Mouse (Mus musculus) thymus, adult 2 months (tissue): ENCODE data around the gene Olfr1493-ps1. TPM values are rescaled to one million over a fixed set of nuclear protein-coding genes. Genes with fewer than 3 reads are reported as not detected.

Experiments
- DNase-seq: peaks from one replicate; pipeline ENCODE4 v3.0.0; 2021
- H3K27ac ChIP-seq: fragments of 200-500 bp; 2 replicates; pipeline ENCODE4 v1.5.1; 2012; ENCODE audit warnings: low read length, control low read depth; ENCODE audit not compliant: control insufficient read depth, insufficient read depth
- H3K27me3 ChIP-seq: fragments of 200-500 bp; 2 replicates; pipeline ENCODE4 v1.6.1; 2012; ENCODE audit warnings: mild to moderate bottlenecking, low read length, moderate library complexity, mixed read lengths; ENCODE audit not compliant: control insufficient read depth, insufficient read depth
- H3K36me3 ChIP-seq: fragments of 200-500 bp; 2 replicates; pipeline ENCODE4 v1.6.1; 2012; ENCODE audit warnings: mild to moderate bottlenecking, low read length, moderate library complexity; ENCODE audit not compliant: control insufficient read depth, insufficient read depth
- H3K4me1 ChIP-seq: fragments of 200-500 bp; replicated peaks from 2 replicates; pipeline ENCODE4 v1.6.1; 2012; ENCODE audit warnings: low read length; ENCODE audit not compliant: control insufficient read depth, insufficient read depth
- H3K4me3 ChIP-seq: fragments of 200-500 bp; 2 replicates; pipeline ENCODE4 v1.5.1; 2012; ENCODE audit warnings: mild to moderate bottlenecking, low read length, control low read depth, moderate library complexity; ENCODE audit not compliant: control insufficient read depth, insufficient read depth
- CTCF ChIP-seq: fragments of 200-500 bp; IDR thresholded peaks from 2 replicates; pipeline ENCODE4 v1.5.1; 2012; ENCODE audit warnings: mild to moderate bottlenecking, control low read depth, low read length, moderate library complexity, borderline replicate concordance; ENCODE audit not compliant: control insufficient read depth, poor library complexity, insufficient read depth; ENCODE audit errors: extremely low read depth
- POLR2A ChIP-seq: fragments of 200-500 bp; IDR thresholded peaks from 2 replicates; pipeline ENCODE4 v1.6.1; 2012; ENCODE audit warnings: mild to moderate bottlenecking, low read length, control low read depth, moderate library complexity; ENCODE audit not compliant: control insufficient read depth, poor library complexity, insufficient read depth; ENCODE audit errors: extremely low read depth
- WGBS: fragments of 180-500 bp; shearing (Covaris S2); methylation state at CpG from one replicate; pipeline ENCODE4 v1.1.7; 2018; 5-methylcytosine and 5-hydroxymethylcytosine counted together
- polyA plus RNA-seq: library from polyadenylated mRNA; depleted of rRNA; stranded (reverse); fragments of >200 nt; gene quantifications from 2 replicates; pipeline ENCODE4 v1.2.3, GENCODE M21; 2012; rRNA removed

Olfr1493-ps1 gene
- polyA plus RNA-seq, 1 experiment = not detected

GRCm38 (mm10) chr19:13777578-13777977 is 54.5 kb downstream of the Olfr1493-ps1 start, which contains the start of gene Olfr1496:
TSS of gene Olfr1496 (plus strand) at chr19:13777878.
- Histone ChIP-seq H3K4me1 (no peaks in the 10 kb centered on the region), H3K27ac (no peak within 1 kb of the TSS), H3K27me3 (no peaks in the 10 kb centered on the region), H3K36me3 (no peaks in the 10 kb centered on the region), H3K4me3 (no peak within 1 kb of the TSS)
- no peak for DNase-seq
- 96% methylated on average over 1 of the region's 1 CpGs for WGBS
- TF ChIP-seq POLR2A (no peak), CTCF (no peak)

Other genes with a start within 250 kb of the Olfr1493-ps1 start
- gene Olfr1475, start 243.1 kb upstream of the Olfr1493-ps1 start, polyA plus RNA-seq = not detected in 2 replicates
- gene Olfr1477, start 222.7 kb upstream of the Olfr1493-ps1 start, polyA plus RNA-seq = not detected in 2 replicates
- gene Olfr1480, start 195.4 kb upstream of the Olfr1493-ps1 start, polyA plus RNA-seq = not detected in 2 replicates
- not detected in 2 replicates for gene Olfr1484, start 139.8 kb upstream of the Olfr1493-ps1 start, polyA plus RNA-seq
- not detected in 2 replicates for gene Olfr1487, start 105.9 kb upstream of the Olfr1493-ps1 start, polyA plus RNA-seq
- gene Olfr1489, start 91.7 kb upstream of the Olfr1493-ps1 start, polyA plus RNA-seq = not detected in 2 replicates
- not detected in 2 replicates for gene Olfr1490, start 72.2 kb upstream of the Olfr1493-ps1 start, polyA plus RNA-seq
- gene Olfr1491, start 26.0 kb upstream of the Olfr1493-ps1 start, polyA plus RNA-seq = not detected in 2 replicates
- gene Olfr1494, start 16.4 kb downstream of the Olfr1493-ps1 start, polyA plus RNA-seq = not detected in 2 replicates
- not detected in 2 replicates for gene Olfr1495, start 41.3 kb downstream of the Olfr1493-ps1 start, polyA plus RNA-seq
- not detected in 2 replicates for gene Olfr1496, start 54.6 kb downstream of the Olfr1493-ps1 start, polyA plus RNA-seq
- gene Olfr1497, start 74.9 kb downstream of the Olfr1493-ps1 start, polyA plus RNA-seq = not detected in 2 replicates
- not detected in 2 replicates for gene Olfr1499, start 96.2 kb downstream of the Olfr1493-ps1 start, polyA plus RNA-seq
- gene Olfr1500, start 107.2 kb downstream of the Olfr1493-ps1 start, polyA plus RNA-seq = not detected in 2 replicates
- not detected in 2 replicates for gene Olfr1501, start 127.4 kb downstream of the Olfr1493-ps1 start, polyA plus RNA-seq
- gene Olfr1502, start 138.5 kb downstream of the Olfr1493-ps1 start, polyA plus RNA-seq = not detected in 2 replicates
- gene Olfr1504, start 174.7 kb downstream of the Olfr1493-ps1 start, polyA plus RNA-seq = not detected in 2 replicates
- gene Olfr1505, start 190.3 kb downstream of the Olfr1493-ps1 start, polyA plus RNA-seq = not detected in 2 replicates